Mouse (Mus musculus) left cerebral cortex, adult 18-20 months (tissue): Measurements from ENCODE around the gene Mn1. TPM values are rescaled to one million over a fixed set of nuclear protein-coding genes. Genes with fewer than 3 reads are reported as not detected.

ENCODE experiments used
- DNase-seq, 2 experiments: peaks; one replicate each; pipeline ENCODE4 v3.0.0; 2021 to 2022; ENCODE audit warnings: low spot score in 2 of 2, mixed read lengths in 1 of 2
- total RNA-seq, 2 experiments: library from RNA; stranded (reverse); gene quantifications; 2 replicates each; pipeline ENCODE4 v1.2.3; 2021

Mn1 gene
- total RNA-seq, 2 experiments from 2014 or later, result 65.8 to 70.9 TPM

- DNase-seq, result no peak
These were observed 12.6 kb downstream of the Mn1 start for GRCm38 (mm10) chr5:111429726-111430125.

GRCm38 (mm10) chr5:111431007-111431730 is 14.0 kb downstream of the Mn1 start:
- no peak for DNase-seq

GRCm38 (mm10) chr5:111432842-111433241 is 15.7 kb downstream of the Mn1 start:
- no peak for DNase-seq

GRCm38 (mm10) chr5:111434342-111434842 is 17.2 kb downstream of the Mn1 start:
- DNase-seq, result no peak

- no peak for DNase-seq
These were observed 19.1 kb downstream of the Mn1 start for GRCm38 (mm10) chr5:111436260-111436659.

- peak in 1 of 2 experiments; percentile 72 for DNase-seq
These were observed 20.0 kb downstream of the Mn1 start for GRCm38 (mm10) chr5:111437205-111437604.

GRCm38 (mm10) chr5:111438336-111438735 is 21.2 kb downstream of the Mn1 start:
- no peak for DNase-seq

- no peak for DNase-seq
These were observed 21.7 kb downstream of the Mn1 start for GRCm38 (mm10) chr5:111438821-111439220.

GRCm38 (mm10) chr5:111440264-111440663 is 23.1 kb downstream of the Mn1 start:
- DNase-seq, result no peak

GRCm38 (mm10) chr5:111442151-111442871 is 25.1 kb downstream of the Mn1 start:
- DNase-seq, result no peak

GRCm38 (mm10) chr5:111443636-111444035 is 26.5 kb downstream of the Mn1 start:
- no peak for DNase-seq

- no peak for DNase-seq
These were observed 27.2 kb downstream of the Mn1 start for GRCm38 (mm10) chr5:111444361-111444760.

GRCm38 (mm10) chr5:111446652-111447051 is 29.5 kb downstream of the Mn1 start:
- no peak for DNase-seq

- peak; percentile 56 to 75 for DNase-seq
These were observed 32.5 kb downstream of the Mn1 start for GRCm38 (mm10) chr5:111449700-111450099.

- DNase-seq, result no peak
These were observed 37.1 kb downstream of the Mn1 start for GRCm38 (mm10) chr5:111454240-111454639.

GRCm38 (mm10) chr5:111454876-111455275 is 37.7 kb downstream of the Mn1 start:
- no peak for DNase-seq

- no peak for DNase-seq
These were observed 41.5 kb downstream of the Mn1 start for GRCm38 (mm10) chr5:111458675-111459074.

- DNase-seq, result peak; percentile 27 to 39
These were observed 48.7 kb downstream of the Mn1 start for GRCm38 (mm10) chr5:111465811-111466299.

GRCm38 (mm10) chr5:111466429-111466828 is 49.3 kb downstream of the Mn1 start:
- no peak for DNase-seq

- DNase-seq, result no peak
These were observed 50.5 kb downstream of the Mn1 start for GRCm38 (mm10) chr5:111467699-111468098.

- DNase-seq, result no peak
These were observed 52.2 kb downstream of the Mn1 start for GRCm38 (mm10) chr5:111469195-111469882.

- no peak for DNase-seq
These were observed 53.7 kb downstream of the Mn1 start for GRCm38 (mm10) chr5:111470875-111471274.
